Mouse (Mus musculus): ENCODE measurements around the gene Neurod1.

Gene Neurod1

GRCm38 (mm10) chr2:79442906-79443305 is 13.6 kb downstream of the Neurod1 start:
- DNase-seq = no peak

GRCm38 (mm10) chr2:79442227-79442626 is 14.3 kb downstream of the Neurod1 start:
- DNase-seq = no peak

GRCm38 (mm10) chr2:79430061-79430460 is 26.5 kb downstream of the Neurod1 start:
- no peak for DNase-seq

GRCm38 (mm10) chr2:79429650-79430049 is 26.9 kb downstream of the Neurod1 start:
- peak; percentile 24 for DNase-seq

GRCm38 (mm10) chr2:79429108-79429507 is 27.4 kb downstream of the Neurod1 start:
- DNase-seq = no peak

GRCm38 (mm10) chr2:79428569-79429104 is 27.9 kb downstream of the Neurod1 start:
- DNase-seq = no peak

GRCm38 (mm10) chr2:79428022-79428421 is 28.5 kb downstream of the Neurod1 start:
- DNase-seq = no peak

GRCm38 (mm10) chr2:79421696-79422095 is 34.9 kb downstream of the Neurod1 start:
- no peak for DNase-seq

GRCm38 (mm10) chr2:79414505-79414904 is 42.0 kb downstream of the Neurod1 start:
- no peak for DNase-seq

- peak; percentile 21 for DNase-seq
Observed at GRCm38 (mm10) chr2:79410903-79411255, 45.7 kb downstream of the Neurod1 start.

- no peak for DNase-seq
Observed at GRCm38 (mm10) chr2:79410247-79410902, 46.2 kb downstream of the Neurod1 start.

- DNase-seq = no peak
Observed at GRCm38 (mm10) chr2:79405661-79406405, 50.7 kb downstream of the Neurod1 start.

Measured in kidney, adult 9 months (tissue).